Mouse (Mus musculus) intestine, embryonic 14.5 days (tissue): ENCODE results near the gene Rnaseh2c. TPM values are rescaled to one million over a fixed set of nuclear protein-coding genes. Genes with fewer than 3 reads are reported as not detected.

ENCODE experiments used
- ATAC-seq: fragments of 200-750 bp; cut with Nextera tagmentation; replicated peaks from 2 replicates; pipeline ENCODE4 v1.8.0; 2017; ENCODE audit warnings: low read depth, moderate number of reproducible peaks, moderate TSS enrichment, moderate library complexity; ENCODE audit not compliant: low FRiP score, low TSS enrichment
- DNase-seq: peaks from one replicate; pipeline ENCODE4 v3.0.0-alpha.2; 2018; ENCODE audit warnings: low spot score
- H3K27ac ChIP-seq: fragments of 300-500 bp; sonication (generic); 2 replicates; pipeline ENCODE4 v1.5.1; 2014; ENCODE audit warnings: low read depth, mild to moderate bottlenecking, control low read depth
- H3K27me3 ChIP-seq: fragments of 300-500 bp; sonication (generic); replicated peaks from 2 replicates; pipeline ENCODE4 v1.6.1; 2014; ENCODE audit warnings: low read length, control low read depth; ENCODE audit not compliant: control insufficient read depth, insufficient read depth
- H3K36me3 ChIP-seq: fragments of 300-500 bp; sonication (generic); 2 replicates; pipeline ENCODE4 v1.6.1; 2014; ENCODE audit warnings: low read length, control low read depth; ENCODE audit not compliant: control insufficient read depth, insufficient read depth
- H3K4me1 ChIP-seq: fragments of 300-500 bp; sonication (generic); replicated peaks from 2 replicates; pipeline ENCODE4 v1.6.1; 2014; ENCODE audit warnings: low read length, control low read depth, mixed read lengths; ENCODE audit not compliant: control insufficient read depth, insufficient read depth
- H3K4me2 ChIP-seq: fragments of 300-500 bp; sonication (generic); 2 replicates; pipeline ENCODE4 v1.6.1; 2014; ENCODE audit warnings: low read length
- H3K4me3 ChIP-seq: fragments of 300-500 bp; sonication (generic); 2 replicates; pipeline ENCODE4 v1.5.1; 2014; ENCODE audit warnings: low read depth, low read length, control low read depth, mixed read lengths
- H3K9ac ChIP-seq: fragments of 300-500 bp; sonication (generic); 2 replicates; pipeline ENCODE4 v1.6.1; 2014; ENCODE audit warnings: mild to moderate bottlenecking, low read length
- H3K9me3 ChIP-seq: fragments of 300-500 bp; sonication (generic); 2 replicates; pipeline ENCODE4 v1.6.1; 2016; ENCODE audit warnings: low read length, control low read depth; ENCODE audit not compliant: control insufficient read depth
- WGBS: fragments of 180-500 bp; shearing (Covaris S2); extraction: QIAGEN DNeasy Blood & Tissue Kit; methylation state at CpG from one replicate; pipeline ENCODE4 v1.1.7; 2014; 5-methylcytosine and 5-hydroxymethylcytosine counted together
- polyA plus RNA-seq: library from polyadenylated mRNA; unstranded; fragments of >200 nt; fragmentation: Nextera tagmentation; extraction: Ambion mirVana; gene quantifications from 2 replicates; pipeline ENCODE4 v1.2.1, GENCODE M21; 2014

Rnaseh2c gene
- polyA plus RNA-seq: 124 and 131 TPM in 2 replicates

DNA sequence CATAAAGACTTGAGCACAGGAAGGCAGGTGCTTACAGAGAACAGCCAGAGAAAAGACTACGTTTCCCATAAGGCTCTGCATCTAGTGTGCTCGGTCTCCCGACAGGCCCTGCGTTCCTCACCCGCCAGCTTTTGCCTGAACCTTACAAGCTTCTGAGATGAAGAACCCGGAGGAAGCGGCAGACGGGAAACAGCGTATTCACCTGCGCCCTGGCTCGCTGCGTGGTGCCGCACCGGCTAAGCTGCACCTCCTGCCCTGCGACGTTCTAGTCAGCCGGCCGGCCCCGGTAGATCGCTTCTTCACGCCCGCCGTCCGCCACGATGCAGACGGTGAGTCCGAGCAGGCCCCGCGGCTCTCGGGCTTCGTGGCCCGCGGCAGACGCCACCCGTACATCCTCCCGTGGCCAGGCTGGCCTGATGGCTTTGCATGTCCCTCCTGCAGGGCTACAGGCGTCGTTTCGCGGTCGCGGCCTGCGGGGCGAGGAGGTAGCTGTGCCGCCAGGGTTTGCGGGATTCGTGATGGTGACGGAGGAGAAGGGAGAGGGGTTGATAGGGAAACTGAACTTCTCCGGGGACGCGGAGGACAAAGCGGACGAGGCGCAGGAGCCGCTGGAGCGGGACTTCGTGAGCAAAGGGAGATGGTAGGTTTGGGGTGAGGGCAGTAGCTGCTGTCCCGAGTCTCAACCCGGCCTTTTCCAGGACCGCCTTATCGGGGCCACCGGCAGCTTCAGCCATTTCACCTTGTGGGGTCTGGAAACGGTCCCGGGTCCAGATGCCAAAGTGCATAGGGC lies at the start of gene Rnaseh2c:
Gene Rnaseh2c (plus strand): TSS at position 122 of the 790 bp plus-strand sequence.
- ATAC-seq (peak; percentile 84), DNase-seq (peak; percentile 84)
- Histone ChIP-seq H3K9me3 (no peaks in the 10 kb centered on the region), H3K4me3 (peak within 1 kb of the TSS; percentile 96), H3K9ac (peak within 1 kb of the TSS; percentile 88), H3K4me2 (peak within 1 kb of the TSS; percentile 94), H3K27me3 (no peaks in the 10 kb centered on the region), H3K27ac (peak within 1 kb of the TSS; percentile 83), H3K36me3 (peaks cover 39% of the 10 kb centered on the region), H3K4me1 (peaks cover 12% of the 10 kb centered on the region)
- under 1% methylated on average over 64 of the region's 64 CpGs for WGBS

GRCm38 (mm10) chr19:5553802-5554201 lies 47.9 kb upstream of the Rnaseh2c start:
- 46% methylated on average over 8 of the region's 8 CpGs for WGBS
- peaks cover 22% of the 10 kb centered on the region for H3K27me3 ChIP-seq
- peaks cover 10% of the 10 kb centered on the region; the same call in 1 of the 2 replicates for H3K36me3 ChIP-seq
- no peak overlapping the region for H3K27ac ChIP-seq
- H3K9ac ChIP-seq: no peak overlapping the region
- H3K4me3 ChIP-seq: no peak overlapping the region
- H3K4me1 ChIP-seq: peaks cover 4% of the 10 kb centered on the region; the same call in 1 of the 2 replicates
- ATAC-seq: peak; percentile 25; the same call in 1 of the 2 replicates
- no peaks in the 10 kb centered on the region for H3K9me3 ChIP-seq
- H3K4me2 ChIP-seq: no peak overlapping the region
- DNase-seq: peak; percentile 66

DNA sequence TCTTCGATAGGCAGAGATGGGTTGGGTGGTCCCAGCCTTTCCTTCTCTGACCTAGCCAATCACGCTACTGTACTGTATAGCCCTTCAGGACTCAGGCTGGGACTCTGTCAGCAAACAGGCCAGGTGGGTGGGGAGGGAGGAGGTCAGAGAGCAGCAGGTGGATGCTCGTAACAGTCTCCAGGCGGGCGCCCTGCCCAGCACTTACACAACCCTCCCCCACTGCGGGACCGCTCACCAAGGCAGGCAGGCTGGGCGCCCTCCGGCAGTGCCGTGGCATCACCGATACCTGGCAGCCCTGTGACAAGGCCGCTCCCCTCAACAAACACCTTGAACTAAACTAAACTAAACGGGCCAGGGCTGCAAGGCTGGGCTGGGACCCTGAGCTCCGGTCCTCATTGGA lies 47.5 kb upstream of the Rnaseh2c start:
- Histone ChIP-seq H3K4me2 (no peak overlapping the region; the same call in 1 of the 2 replicates), H3K9ac (no peak overlapping the region), H3K4me3 (no peak overlapping the region), H3K36me3 (peaks cover 10% of the 10 kb centered on the region; the same call in 1 of the 2 replicates), H3K4me1 (peaks cover 4% of the 10 kb centered on the region; the same call in 1 of the 2 replicates), H3K27me3 (peaks cover 26% of the 10 kb centered on the region), H3K27ac (no peak overlapping the region), H3K9me3 (no peaks in the 10 kb centered on the region)
- WGBS: 66% methylated on average over 14 of the region's 14 CpGs
- no peak for DNase-seq
- peak; percentile 56; the same call in 1 of the 2 replicates for ATAC-seq

GRCm38 (mm10) chr19:5558169-5558568 lies 43.5 kb upstream of the Rnaseh2c start:
- H3K4me2 ChIP-seq: peak overlapping the region; percentile 55
- H3K4me1 ChIP-seq: peaks cover 13% of the 10 kb centered on the region
- no peaks in the 10 kb centered on the region for H3K36me3 ChIP-seq
- no peak for DNase-seq
- WGBS: 36% methylated on average over 7 of the region's 7 CpGs
- peak overlapping the region; percentile 44; the same call in 1 of the 2 replicates for H3K4me3 ChIP-seq
- no peak overlapping the region for H3K27ac ChIP-seq
- no peaks in the 10 kb centered on the region for H3K9me3 ChIP-seq
- H3K9ac ChIP-seq: no peak overlapping the region
- H3K27me3 ChIP-seq: peaks cover 65% of the 10 kb centered on the region
- no peak for ATAC-seq

GRCm38 (mm10) chr19:5558770-5559169 lies 42.9 kb upstream of the Rnaseh2c start:
- Histone ChIP-seq H3K9me3 (no peaks in the 10 kb centered on the region), H3K27ac (no peak overlapping the region), H3K36me3 (no peaks in the 10 kb centered on the region), H3K27me3 (peaks cover 71% of the 10 kb centered on the region), H3K4me3 (peak overlapping the region; percentile 44), H3K4me1 (peaks cover 13% of the 10 kb centered on the region), H3K4me2 (peak overlapping the region; percentile 55), H3K9ac (peak overlapping the region; percentile 22; the same call in 1 of the 2 replicates)
- no peak for ATAC-seq
- 50% methylated on average over 8 of the region's 8 CpGs for WGBS
- no peak for DNase-seq

GRCm38 (mm10) chr19:5559229-5559628 lies 42.4 kb upstream of the Rnaseh2c start:
- 15% methylated on average over 8 of the region's 8 CpGs for WGBS
- Histone ChIP-seq H3K27ac (peak overlapping the region; percentile 71; the same call in 1 of the 2 replicates), H3K36me3 (no peaks in the 10 kb centered on the region), H3K9ac (no peak overlapping the region), H3K4me2 (peak overlapping the region; percentile 55), H3K4me1 (peaks cover 10% of the 10 kb centered on the region), H3K27me3 (peaks cover 73% of the 10 kb centered on the region), H3K9me3 (no peaks in the 10 kb centered on the region), H3K4me3 (peak overlapping the region; percentile 44)
- DNase-seq (peak; percentile 60), ATAC-seq (no peak)

GRCm38 (mm10) chr19:5559631-5560456 lies 41.8 kb upstream of the Rnaseh2c start:
- Histone ChIP-seq H3K4me1 (peaks cover 10% of the 10 kb centered on the region), H3K9me3 (no peaks in the 10 kb centered on the region), H3K36me3 (no peaks in the 10 kb centered on the region), H3K27me3 (peaks cover 73% of the 10 kb centered on the region), H3K4me2 (peak overlapping the region; percentile 55), H3K27ac (peak overlapping the region; percentile 71), H3K4me3 (peak overlapping the region; percentile 44), H3K9ac (peak overlapping the region; percentile 50)
- ATAC-seq: no peak
- DNase-seq: peak; percentile 76
- under 1% methylated on average over 69 of the region's 69 CpGs for whole genome bisulfite sequencing

GRCm38 (mm10) chr19:5560457-5561041 lies 41.1 kb upstream of the Rnaseh2c start, which contains the start of gene Ovol1:
TSS of gene Ovol1 (minus strand) at chr19:5560646.
- H3K4me3 ChIP-seq: peak within 1 kb of the TSS; percentile 44
- H3K27ac ChIP-seq: peak within 1 kb of the TSS; percentile 75
- H3K4me1 ChIP-seq: peaks cover 10% of the 10 kb centered on the region
- under 1% methylated on average over 56 of the region's 57 CpGs for WGBS
- peak; percentile 81 for DNase-seq
- no peaks in the 10 kb centered on the region for H3K9me3 ChIP-seq
- H3K27me3 ChIP-seq: peaks cover 73% of the 10 kb centered on the region
- peak; percentile 87 for ATAC-seq
- H3K36me3 ChIP-seq: no peaks in the 10 kb centered on the region
- peak within 1 kb of the TSS; percentile 50 for H3K9ac ChIP-seq
- H3K4me2 ChIP-seq: peak within 1 kb of the TSS; percentile 55
